Mouse (Mus musculus): ENCODE measurements at regions not wholly inside any gene's neighbourhood (a gene's known extent, or its start where the extent isn't known, plus 50 kb on each side); places are given as distances from the start of the nearest gene placed in this dataset.

GRCm38 (mm10) chr15:59784556-59784929, 231.9 kb downstream of the 4933412E24Rik start:
- DNase-seq: no peak

DNA sequence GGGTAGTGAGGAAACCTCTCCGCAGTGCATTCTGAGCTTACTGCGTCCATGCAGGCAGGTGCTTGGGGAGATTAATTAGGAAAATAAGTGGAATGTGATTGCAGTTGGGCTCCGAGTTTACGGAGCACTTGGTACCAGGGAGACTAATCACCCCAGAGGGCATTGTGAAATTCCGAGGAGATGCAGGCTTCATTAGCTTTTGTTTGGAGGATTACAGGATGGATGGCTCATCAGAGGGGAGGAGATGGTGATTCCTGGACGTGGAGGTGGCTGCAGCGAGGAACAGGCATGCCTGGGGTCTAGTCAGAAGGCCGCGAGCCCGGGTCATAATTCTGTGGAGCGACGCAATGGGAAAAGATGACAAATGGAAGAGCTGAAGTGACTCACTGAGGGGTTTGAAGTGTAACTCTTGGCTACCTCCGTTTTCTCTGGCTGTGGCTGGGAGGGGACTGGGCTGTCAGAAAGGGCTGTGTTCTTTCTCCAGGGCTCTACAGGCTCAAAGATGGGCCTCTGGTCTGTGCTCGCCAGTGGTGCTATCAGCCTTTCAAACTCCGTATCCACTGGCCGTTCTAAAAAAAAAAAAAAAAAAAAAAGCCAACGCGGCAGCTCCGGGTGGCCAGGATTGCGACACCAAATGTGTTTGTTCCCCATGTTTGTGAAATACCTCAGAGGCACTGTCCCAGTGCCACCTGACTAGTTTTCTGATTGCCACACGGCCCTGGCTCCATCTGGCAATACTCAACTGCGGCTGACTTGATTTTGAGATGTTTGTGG, 232.4 kb downstream of the 4933412E24Rik start:
- no peak for DNase-seq

- no peak for DNase-seq
Measured at GRCm38 (mm10) chr15:59783393-59783781, 233.0 kb downstream of the 4933412E24Rik start.

DNA sequence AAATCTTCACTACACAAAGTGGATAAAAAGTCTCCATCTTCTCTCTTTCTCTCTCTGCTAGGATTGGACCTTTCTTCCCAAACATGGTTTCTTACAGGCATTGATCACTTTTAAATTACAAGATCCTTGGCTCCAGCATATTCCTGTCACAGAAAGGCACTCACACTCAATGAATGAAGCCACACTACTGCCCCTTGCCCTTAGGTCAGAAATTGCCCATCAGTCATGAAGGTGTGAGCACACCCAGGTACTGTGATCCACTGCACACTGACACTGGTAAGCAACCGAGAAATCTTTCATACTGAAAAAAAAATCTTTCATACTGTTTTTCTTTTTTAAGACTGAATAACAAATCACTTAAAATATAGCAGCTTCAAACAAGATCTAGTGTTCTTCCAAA, 235.9 kb downstream of the 4933412E24Rik start:
- no peak for DNase-seq

GRCm38 (mm10) chr15:59777307-59777871, 239.0 kb downstream of the 4933412E24Rik start:
- DNase-seq: peak in 1 of 2 experiments; percentile 20

GRCm38 (mm10) chr15:59775781-59776180, 240.6 kb downstream of the 4933412E24Rik start:
- no peak for DNase-seq

- DNase-seq: no peak
Measured at GRCm38 (mm10) chr15:59773983-59774382, 242.4 kb downstream of the 4933412E24Rik start.

- no peak for DNase-seq
Measured at GRCm38 (mm10) chr15:59772595-59772994, 243.8 kb downstream of the 4933412E24Rik start.

DNA sequence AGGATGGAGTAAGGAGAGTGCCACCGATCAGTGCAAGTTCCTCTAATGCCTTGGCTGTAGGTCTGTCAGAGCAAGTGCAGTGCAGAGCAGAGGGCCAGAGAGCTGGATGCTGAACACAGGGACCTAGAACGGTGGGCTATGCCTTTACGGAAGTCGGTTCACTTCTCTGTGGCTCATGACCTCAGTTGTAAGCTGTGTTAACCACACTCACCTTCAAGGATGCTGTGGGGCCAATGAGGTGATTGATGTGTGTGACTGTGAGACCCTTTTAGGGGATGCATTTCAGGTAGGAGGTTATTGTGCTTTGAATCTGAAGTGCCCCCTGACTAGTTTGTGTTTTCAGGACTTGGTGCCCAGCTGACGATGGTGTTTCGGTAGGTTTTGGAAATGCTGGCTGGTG, 254.4 kb downstream of the 4933412E24Rik start:
- DNase-seq: no peak

DNA sequence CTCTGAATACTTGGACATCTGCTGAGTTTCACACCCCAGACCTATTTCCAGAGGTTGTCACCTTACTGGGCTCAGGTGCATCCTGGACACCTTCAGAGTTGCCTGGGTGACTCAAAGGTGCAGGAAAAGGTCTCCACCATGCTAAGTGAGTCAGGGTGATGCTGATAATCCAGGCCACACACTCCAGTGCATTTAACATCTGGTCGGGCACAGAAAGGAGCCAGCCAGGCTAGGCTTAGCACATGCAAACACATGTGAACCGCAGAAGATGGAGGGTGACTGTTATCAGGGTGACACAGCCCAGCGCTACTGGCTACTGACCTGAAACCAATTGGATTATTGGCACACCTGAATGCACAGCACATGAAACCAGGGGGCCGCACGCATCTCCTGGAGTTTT, 255.9 kb downstream of the 4933412E24Rik start:
- DNase-seq: no peak

DNA sequence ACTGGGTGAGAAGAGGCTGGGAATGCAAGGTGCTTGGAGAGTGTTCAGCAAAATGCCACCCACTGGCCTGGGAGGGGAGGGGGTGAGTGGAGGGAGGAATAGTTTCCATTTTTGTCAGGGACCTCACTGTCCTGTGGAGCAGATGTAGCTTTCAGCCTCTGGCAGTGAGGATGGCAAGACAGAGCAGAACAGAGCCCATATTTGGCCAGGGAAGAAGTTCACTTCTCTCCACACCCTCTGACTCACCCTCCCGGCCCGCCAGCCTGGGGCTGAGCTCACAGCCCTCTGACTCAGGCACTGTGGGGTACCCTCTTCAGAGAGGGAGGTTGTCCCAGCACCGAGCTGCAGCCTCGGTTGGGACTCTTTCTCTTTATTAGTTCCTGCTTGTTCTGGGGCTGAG, 256.8 kb downstream of the 4933412E24Rik start:
- DNase-seq: no peak

- no peak for DNase-seq
Measured at GRCm38 (mm10) chr15:59758971-59759370, 257.4 kb downstream of the 4933412E24Rik start.

GRCm38 (mm10) chr15:59756141-59756540, 260.3 kb downstream of the 4933412E24Rik start:
- no peak for DNase-seq

- no peak for DNase-seq
Measured at GRCm38 (mm10) chr15:59754906-59755305, 261.5 kb downstream of the 4933412E24Rik start.

DNA sequence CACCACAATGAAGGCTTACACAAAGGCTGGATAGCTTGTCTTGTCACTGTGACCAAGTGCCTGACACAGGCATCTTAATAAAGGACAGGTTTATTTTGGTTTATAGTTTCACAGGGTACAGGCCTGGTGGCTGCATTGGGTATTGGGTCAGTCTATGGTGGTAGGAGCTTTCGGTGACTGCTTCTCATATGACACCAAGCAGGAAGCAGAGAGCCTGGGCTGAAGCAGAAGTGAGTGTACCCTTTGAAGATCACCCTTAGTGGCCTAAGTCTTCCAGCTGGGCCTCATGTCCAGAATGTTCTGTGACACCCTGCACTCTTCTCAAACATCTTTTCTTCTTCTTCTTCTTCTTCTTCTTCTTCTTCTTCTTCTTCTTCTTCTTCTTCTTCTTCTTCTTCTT, 264.1 kb downstream of the 4933412E24Rik start:
- no peak for DNase-seq

DNA sequence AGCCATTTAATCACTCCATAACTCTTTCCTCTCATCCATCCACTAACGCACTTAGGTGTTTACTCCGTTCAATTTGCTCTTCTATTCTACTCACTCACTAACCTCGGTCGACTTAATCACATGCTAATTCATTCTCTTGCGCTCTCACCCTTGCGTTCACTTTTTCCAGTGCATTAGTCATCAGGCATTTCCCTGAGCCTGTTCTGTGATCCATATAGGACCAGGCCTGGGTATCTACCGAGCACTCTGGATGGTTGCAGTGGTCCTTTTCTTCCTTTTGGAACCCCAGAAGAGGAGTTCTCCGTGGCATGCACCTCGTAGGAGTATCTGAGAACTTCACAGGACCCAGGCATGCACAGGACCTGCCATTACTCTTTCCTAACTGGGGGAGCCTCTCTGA, 270.1 kb downstream of the 4933412E24Rik start:
- no peak for DNase-seq

GRCm38 (mm10) chr15:59744411-59744931, 271.9 kb downstream of the 4933412E24Rik start:
- no peak for DNase-seq

GRCm38 (mm10) chr15:59739197-59739596, 277.2 kb downstream of the 4933412E24Rik start:
- no peak for DNase-seq

DNA sequence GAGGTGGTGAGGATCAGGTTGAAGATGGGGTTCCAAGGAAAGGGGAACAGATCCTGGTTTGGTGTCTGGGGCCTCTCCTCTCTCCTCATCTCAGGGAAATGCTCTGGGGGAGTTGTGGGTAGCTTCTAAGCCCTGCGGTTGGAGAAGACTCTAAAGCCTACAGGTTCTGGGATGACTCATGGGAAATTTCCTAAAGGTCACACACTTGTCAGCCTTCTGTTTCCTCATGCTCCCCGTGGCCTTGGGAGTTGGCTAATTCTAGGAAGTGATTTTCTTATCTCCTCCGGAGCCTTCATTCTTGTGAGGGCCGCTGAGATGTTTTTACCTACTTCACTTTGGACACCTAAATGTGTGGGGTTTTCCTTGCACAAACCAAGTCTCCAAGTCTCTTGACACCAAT, 279.2 kb downstream of the 4933412E24Rik start:
- DNase-seq: no peak

GRCm38 (mm10) chr15:59734376-59734775, 282.0 kb downstream of the 4933412E24Rik start:
- no peak for DNase-seq

DNA sequence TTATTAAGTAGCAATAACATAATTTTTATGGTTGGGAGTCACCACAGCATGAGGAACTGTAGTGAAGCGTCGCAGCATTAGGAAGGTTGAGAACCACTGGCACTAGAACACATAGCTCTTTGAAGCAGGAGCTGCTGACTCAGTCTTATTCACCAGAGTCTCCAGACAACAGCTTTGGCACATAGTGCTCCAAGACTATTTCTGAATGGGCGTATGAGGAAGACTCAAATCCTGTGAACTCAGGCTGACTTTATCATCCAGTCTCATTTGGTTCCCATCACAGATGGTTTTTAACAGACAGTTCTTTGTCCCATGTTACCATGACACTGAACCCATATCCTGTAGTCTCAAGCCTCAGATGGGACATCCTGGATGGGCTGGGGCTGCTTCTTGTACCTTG, 282.5 kb downstream of the 4933412E24Rik start:
- no peak for DNase-seq

- DNase-seq: no peak
Measured at GRCm38 (mm10) chr15:59733031-59733810, 283.2 kb downstream of the 4933412E24Rik start.

- no peak for DNase-seq
Measured at GRCm38 (mm10) chr15:59731129-59731528, 285.3 kb downstream of the 4933412E24Rik start.

Data from spleen, adult 18-20 months (tissue).